Mouse (Mus musculus) lung, adult 2 months (tissue): ENCODE results near the gene Pygb. TPM values are rescaled to one million over a fixed set of nuclear protein-coding genes. Genes with fewer than 3 reads are reported as not detected.

Experiments used
- DNase-seq: peaks from one replicate; pipeline ENCODE4 v3.0.0; 2022
- H3K4me1 ChIP-seq: fragments of 200-500 bp; 2 replicates; pipeline ENCODE4 v1.6.1; 2011; ENCODE audit warnings: low read length; ENCODE audit not compliant: control insufficient read depth, insufficient read depth
- H3K4me3 ChIP-seq: fragments of 200-500 bp; replicated peaks from 2 replicates; pipeline ENCODE3; 2011; ENCODE audit warnings: low read depth, mild to moderate bottlenecking, control low read depth, low read length; ENCODE audit errors: extremely low read depth
- CTCF ChIP-seq: fragments of 200-500 bp; IDR thresholded peaks from 2 replicates; pipeline ENCODE4 v1.5.1; 2011; ENCODE audit warnings: mild to moderate bottlenecking, low read length, control low read depth; ENCODE audit not compliant: insufficient read depth
- POLR2A ChIP-seq: fragments of 200-500 bp; IDR thresholded peaks from 2 replicates; pipeline ENCODE4 v1.6.1; 2011; ENCODE audit warnings: low read depth, mild to moderate bottlenecking, control low read depth, low read length, borderline replicate concordance; ENCODE audit errors: extremely low read depth
- WGBS: fragments of 180-500 bp; shearing (Covaris S2); methylation state at CpG from one replicate; pipeline ENCODE4 v1.1.7; 2018; 5-methylcytosine and 5-hydroxymethylcytosine counted together
- polyA plus RNA-seq: library from polyadenylated mRNA; depleted of rRNA; stranded (reverse); fragments of >200 nt; gene quantifications from 2 replicates; pipeline ENCODE4 v1.2.3, GENCODE M21; 2012

Gene Pygb
- polyA plus RNA-seq, 1 experiment: 56.4 TPM

DNA sequence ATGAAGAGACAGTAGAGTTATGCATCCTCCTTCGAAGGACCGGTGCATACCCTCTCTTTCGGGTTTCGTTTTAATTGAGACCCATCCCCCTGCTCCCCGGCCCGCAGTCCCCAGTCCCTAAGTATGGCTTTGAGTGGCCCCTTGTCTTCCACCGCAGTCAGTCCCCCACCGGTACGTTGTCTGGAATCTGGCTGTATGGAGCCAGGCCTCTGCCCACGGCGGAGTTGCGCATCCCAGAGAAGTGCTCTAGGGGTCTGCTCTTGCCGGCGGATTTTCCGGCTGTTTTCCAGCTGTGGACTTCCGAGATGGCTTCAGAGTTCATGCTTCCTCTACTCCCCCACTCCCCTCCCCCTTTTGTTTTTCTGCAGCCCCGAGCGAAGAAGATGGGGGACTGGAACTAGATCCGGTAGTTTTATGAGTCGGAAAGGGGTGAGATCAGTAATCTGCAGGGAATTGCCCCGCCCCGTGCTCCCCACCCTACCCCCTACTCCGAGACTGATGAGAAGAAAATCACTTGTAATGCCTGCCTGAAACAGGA is 768 bp downstream of the Pygb start:
- no peaks in the 10 kb centered on the region for H3K4me1 ChIP-seq
- DNase-seq: peak; percentile 33
- peak overlapping the region; percentile 93 for H3K4me3 ChIP-seq
- TF ChIP-seq POLR2A: no peak
- no peak for TF ChIP-seq CTCF
- WGBS: 1% methylated on average over 23 of the region's 23 CpGs

- WGBS: 38% methylated on average over 4 of the region's 4 CpGs
- H3K4me3 ChIP-seq: no peak overlapping the region
- H3K4me1 ChIP-seq: no peaks in the 10 kb centered on the region
- peak; percentile 75 for DNase-seq
- no peak for TF ChIP-seq POLR2A
- 0 out of 2 replicates have a peak, but pooled peaks have one; percentile 1 for TF ChIP-seq CTCF
These were observed 2.4 kb downstream of the Pygb start for GRCm38 (mm10) chr2:150788768-150789550.

- H3K4me3 ChIP-seq: no peak overlapping the region
- TF ChIP-seq POLR2A (no peak), CTCF (no peak)
- no peaks in the 10 kb centered on the region for H3K4me1 ChIP-seq
- DNase-seq: no peak
- 62% methylated on average over 4 of the region's 4 CpGs for WGBS
These were observed 6.8 kb downstream of the Pygb start for GRCm38 (mm10) chr2:150793320-150793719.

- TF ChIP-seq POLR2A (no peak), CTCF (no peak)
- Histone ChIP-seq H3K4me3 (no peak overlapping the region), H3K4me1 (no peaks in the 10 kb centered on the region)
- DNase-seq: no peak
- WGBS: 75% methylated on average over 7 of the region's 7 CpGs
These were observed 11.5 kb downstream of the Pygb start for GRCm38 (mm10) chr2:150798084-150798483.

DNA sequence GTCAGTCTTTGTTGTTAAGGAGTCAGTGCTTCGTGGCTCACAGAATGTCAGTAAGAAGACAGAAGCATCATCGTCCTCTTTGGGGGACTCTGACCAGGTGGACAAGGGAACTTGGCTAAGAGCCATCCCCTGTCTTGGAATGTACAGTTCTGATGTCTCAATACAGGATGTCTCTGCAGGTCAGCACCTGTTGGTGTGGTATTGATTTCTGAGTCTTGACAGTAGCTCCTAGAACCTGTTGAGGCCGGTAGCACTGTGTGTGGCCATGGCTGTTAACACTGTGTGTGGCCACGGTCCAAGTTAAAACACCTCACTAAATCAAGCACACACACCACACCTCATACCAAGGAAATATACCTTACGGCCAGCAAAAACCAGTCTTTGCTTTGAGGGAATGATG is 14.1 kb downstream of the Pygb start:
- TF ChIP-seq CTCF (no peak), POLR2A (no peak)
- Histone ChIP-seq H3K4me3 (no peak overlapping the region), H3K4me1 (no peaks in the 10 kb centered on the region)
- no peak for DNase-seq
- WGBS: 83% methylated on average over 5 of the region's 5 CpGs

- Histone ChIP-seq H3K4me1 (no peaks in the 10 kb centered on the region), H3K4me3 (no peak overlapping the region)
- TF ChIP-seq CTCF: no peak
- no peak for TF ChIP-seq POLR2A
- DNase-seq: no peak
- 96% methylated on average over 1 of the region's 1 CpGs for WGBS
These were observed 16.5 kb downstream of the Pygb start for GRCm38 (mm10) chr2:150803035-150803434.

DNA sequence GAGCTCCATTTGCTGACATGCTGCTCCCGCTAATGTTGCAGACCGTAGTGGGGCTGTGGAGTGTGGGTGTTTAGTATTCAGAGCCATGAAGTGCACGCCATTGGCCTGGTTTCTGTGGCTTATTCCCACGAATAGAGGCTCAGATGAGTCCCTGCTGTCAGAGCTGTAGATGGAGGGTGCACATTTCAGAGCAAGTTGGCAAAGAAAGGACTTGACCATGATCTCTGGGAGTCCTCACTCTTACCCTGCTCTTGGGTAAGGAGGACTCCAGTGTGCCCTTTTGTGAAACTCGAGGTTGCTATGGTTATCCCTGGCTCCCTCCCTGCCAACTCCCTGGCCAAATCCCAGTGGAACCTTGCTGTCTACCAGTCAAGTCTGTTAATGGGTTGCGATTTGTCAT is 21.8 kb downstream of the Pygb start:
- 82% methylated on average over 6 of the region's 6 CpGs for WGBS
- TF ChIP-seq POLR2A: no peak
- no peak for TF ChIP-seq CTCF
- DNase-seq: no peak
- no peaks in the 10 kb centered on the region for H3K4me1 ChIP-seq
- no peak overlapping the region for H3K4me3 ChIP-seq

- WGBS: 89% methylated on average over 6 of the region's 6 CpGs
- Histone ChIP-seq H3K4me1 (no peaks in the 10 kb centered on the region), H3K4me3 (no peak overlapping the region)
- no peak for TF ChIP-seq POLR2A
- TF ChIP-seq CTCF: no peak
- DNase-seq: no peak
These were observed 22.3 kb downstream of the Pygb start for GRCm38 (mm10) chr2:150808812-150809211.

DNA sequence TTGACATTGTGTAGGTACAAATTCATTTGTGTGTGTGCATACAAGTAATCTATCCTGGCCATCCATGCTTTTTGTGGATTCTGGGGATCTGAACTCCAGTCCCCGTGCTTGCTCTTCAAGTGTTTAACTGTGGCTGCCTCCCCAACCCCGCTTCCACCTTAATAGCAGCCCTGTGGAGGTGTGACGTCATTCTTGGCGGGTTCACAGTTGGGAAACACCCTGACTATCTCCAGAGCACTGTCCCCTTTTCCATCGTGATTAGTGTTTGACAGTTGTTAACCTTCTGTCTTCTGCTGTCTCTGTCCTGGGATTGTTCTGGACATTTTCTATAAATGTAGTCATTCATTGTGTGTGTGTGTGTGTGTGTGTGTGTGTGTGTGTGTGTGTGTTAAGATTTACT is 24.1 kb downstream of the Pygb start:
- no peak for TF ChIP-seq POLR2A
- TF ChIP-seq CTCF: no peak
- 66% methylated on average over 5 of the region's 5 CpGs for WGBS
- Histone ChIP-seq H3K4me1 (no peaks in the 10 kb centered on the region), H3K4me3 (no peak overlapping the region)
- DNase-seq: no peak

- 98% methylated on average over 6 of the region's 6 CpGs for WGBS
- no peak for TF ChIP-seq POLR2A
- TF ChIP-seq CTCF: no peak
These were observed 26.3 kb downstream of the Pygb start for GRCm38 (mm10) chr2:150812816-150813215.

More at GRCm38 (mm10) chr2:150812816-150813215, 26.3 kb downstream of the Pygb start:
- no peaks in the 10 kb centered on the region for H3K4me1 ChIP-seq
- no peak overlapping the region for H3K4me3 ChIP-seq
- no peak for DNase-seq
